Comparison of ENCODE assay signal across 25 mouse cellular contexts in genomic region chr9:31177692-31178091, GRCm38 (mm10). TPM values are rescaled to one million over a fixed set of nuclear protein-coding genes. Genes with fewer than 3 reads are reported as not detected.
A peak's percentile ranks its signal among the peaks of the same experiment; 100 is the strongest.
DNase-seq lines count a peak whose midpoint lies in the region; ATAC-seq lines count a peak whose summit lies in the region.
"Had no signal": no experiment of that assay in that cellular context is flagged by ENCODE, and none has a peak within 500 bp of the region (broad histone marks: within the 10 kb centered on the region; RNA-seq: fewer than 3 reads in every experiment).

No protein-coding gene starts in this region.

- H3K4me1 ChIP-seq in forebrain, embryonic 15.5 days: peaks cover 31% of the 10 kb centered on the region
- no peaks in the 10 kb centered on the region for H3K4me1 ChIP-seq in forebrain, embryonic 11.5 days (replicated peaks; ENCODE audit: control insufficient read depth, insufficient read depth, low read length)
- H3K4me1 ChIP-seq in neural tube, embryonic 13.5 days (replicated peaks): peaks cover 47% of the 10 kb centered on the region

- H3K4me2 ChIP-seq in forebrain, embryonic 15.5 days (replicated peaks): no peak overlapping the region
- H3K4me2 ChIP-seq in forebrain, embryonic 11.5 days (ENCODE audit: low read depth, low read length, severe bottlenecking): no peak overlapping the region
- H3K4me2 ChIP-seq in neural tube, embryonic 13.5 days: no peak overlapping the region
- H3K4me2 ChIP-seq: heart, embryonic 15.5 days; intestine, embryonic 15.5 days had no signal

- H3K36me3 ChIP-seq in forebrain, embryonic 15.5 days: no peaks in the 10 kb centered on the region
- H3K36me3 ChIP-seq in forebrain, embryonic 11.5 days (ENCODE audit: control insufficient read depth, insufficient read depth, low read length): no peaks in the 10 kb centered on the region
- H3K36me3 ChIP-seq in neural tube, embryonic 13.5 days: peaks cover 20% of the 10 kb centered on the region
- H3K36me3 ChIP-seq: heart, embryonic 15.5 days; intestine, embryonic 15.5 days had no signal

- WGBS in forebrain, embryonic 15.5 days: 74% methylated on average over 6 of the region's 6 CpGs
- 94% methylated on average over 6 of the region's 6 CpGs for WGBS in forebrain, embryonic 11.5 days
- 86% methylated on average over 6 of the region's 6 CpGs for WGBS in neural tube, embryonic 13.5 days

- no peak for DNase-seq in forebrain, embryonic 11.5 days (ENCODE audit: low spot score)
- DNase-seq in layer of hippocampus, adult 11-12 months (ENCODE audit: low spot score): peak; percentile 20
- no peak for DNase-seq in layer of hippocampus, adult 8-10 months (ENCODE audit: low spot score in 2 of 2)
- no peak for DNase-seq in neural tube, embryonic 10.5 days (ENCODE audit: extremely low spot score, low spot score)
- DNase-seq in telencephalon, adult 2 months (ENCODE audit: low read depth, low spot score): peak; percentile 23
- no peak for DNase-seq in urinary bladder, postnatal 36 days (ENCODE audit: low spot score in 2 of 2)
- DNase-seq: adrenal gland, postnatal 14 days; cerebellum, adult 18-20 months; gastrocnemius, postnatal 10 days; heart, adult 2 months; kidney, adult 9 months; kidney, postnatal 36 days; left cerebral cortex, postnatal 4 days; liver; liver, postnatal 0 days; lung, postnatal 10 days; retina, postnatal 1 day; thymus, postnatal 14 days had no signal

- H3K9ac ChIP-seq in forebrain, embryonic 15.5 days (replicated peaks): no peak overlapping the region
- H3K9ac ChIP-seq in forebrain, embryonic 11.5 days (ENCODE audit: low read length): no peak overlapping the region
- no peak overlapping the region for H3K9ac ChIP-seq in neural tube, embryonic 13.5 days
- H3K9ac ChIP-seq: heart, embryonic 15.5 days; intestine, embryonic 15.5 days; liver, postnatal 0 days had no signal

- H3K27me3 ChIP-seq in forebrain, embryonic 15.5 days: no peaks in the 10 kb centered on the region
- H3K27me3 ChIP-seq in forebrain, embryonic 11.5 days (ENCODE audit: control insufficient read depth, insufficient read depth, low read length): no peaks in the 10 kb centered on the region
- no peaks in the 10 kb centered on the region for H3K27me3 ChIP-seq in neural tube, embryonic 13.5 days
- H3K27me3 ChIP-seq: heart, embryonic 15.5 days; intestine, embryonic 15.5 days had no signal

- no peak for ATAC-seq in forebrain, embryonic 15.5 days (replicated peaks)
- no peak for ATAC-seq in forebrain, embryonic 11.5 days (replicated peaks; ENCODE audit: low FRiP score)
- no peak for ATAC-seq in neural tube, embryonic 13.5 days (ENCODE audit: low read depth)
- ATAC-seq: activated CD4-positive, CD25-positive, alpha-beta regulatory T cell, adult 4 months; intestine, embryonic 15.5 days; liver, postnatal 0 days had no signal

- peak overlapping the region; percentile 74 for H3K27ac ChIP-seq in forebrain, embryonic 15.5 days (replicated peaks)
- H3K27ac ChIP-seq in forebrain, embryonic 11.5 days (ENCODE audit: low read depth, low read length): no peak overlapping the region
- peak overlapping the region; percentile 74 for H3K27ac ChIP-seq in neural tube, embryonic 13.5 days (replicated peaks)
- H3K27ac ChIP-seq: heart, adult 2 months; intestine, embryonic 15.5 days had no signal

- no peaks in the 10 kb centered on the region for H3K9me3 ChIP-seq in forebrain, embryonic 15.5 days
- H3K9me3 ChIP-seq in forebrain, embryonic 11.5 days (ENCODE audit: control insufficient read depth, low read length): no peaks in the 10 kb centered on the region
- no peaks in the 10 kb centered on the region for H3K9me3 ChIP-seq in neural tube, embryonic 13.5 days
- H3K9me3 ChIP-seq: G1E; heart, embryonic 15.5 days; intestine, embryonic 15.5 days; megakaryocyte, embryonic 14.5 days had no signal

- no peak overlapping the region for H3K4me3 ChIP-seq in forebrain, embryonic 15.5 days
- H3K4me3 ChIP-seq in forebrain, embryonic 11.5 days (ENCODE audit: low read depth, low read length): no peak overlapping the region
- no peak overlapping the region for H3K4me3 ChIP-seq in neural tube, embryonic 13.5 days
- H3K4me3 ChIP-seq: heart, adult 2 months; heart, embryonic 15.5 days; intestine, embryonic 15.5 days; megakaryocyte, embryonic 14.5 days had no signal

RNA-seq across cellular contexts. Expression of gene Aplp2, which starts 33.9 kb away (rescaled TPM):
- polyA plus RNA-seq in forebrain, embryonic 15.5 days (2015; fragmentation: Nextera tagmentation; extraction: Ambion mirVana): 210 and 227 TPM in 2 replicates
- polyA plus RNA-seq in forebrain, embryonic 11.5 days (2014; fragmentation: Nextera tagmentation; extraction: Ambion mirVana): 209 and 217 TPM in 2 replicates
- 100 to 1,000 TPM; 453 to 504 (median 482) TPM for total RNA-seq in layer of hippocampus, adult 8-10 months (2022)
- 370 and 394 TPM in 2 replicates for polyA plus RNA-seq in neural tube, embryonic 13.5 days (2015; fragmentation: Nextera tagmentation; extraction: Ambion mirVana)

RNA-seq across cellular contexts. Expression of gene St14, which starts 46.0 kb away (rescaled TPM):
- 0.27 and 0.36 TPM in 2 replicates for polyA plus RNA-seq in forebrain, embryonic 15.5 days (2015; fragmentation: Nextera tagmentation; extraction: Ambion mirVana)
- 2.7 and 3.7 TPM in 2 replicates for polyA plus RNA-seq in forebrain, embryonic 11.5 days (2014; fragmentation: Nextera tagmentation; extraction: Ambion mirVana)
- 10 to 100 TPM in 1 of 4 experiments, 1 to 10 TPM in 1, under 1 TPM in 2; 0.70 to 14.8 (median 5.4) TPM for total RNA-seq in layer of hippocampus, adult 8-10 months (2022)
- 0.39 and 0.63 TPM in 2 replicates for polyA plus RNA-seq in neural tube, embryonic 13.5 days (2015; fragmentation: Nextera tagmentation; extraction: Ambion mirVana)
- polyA plus RNA-seq: G1E had no signal

Comparison
In these comparisons a context has a peak if more than half of its experiments do, and no peak if none do; other contexts are left out.
1. DNase-seq: peak in layer of hippocampus, adult 11-12 months (single experiment) and telencephalon, adult 2 months (single experiment); none in forebrain, embryonic 11.5 days (single experiment), layer of hippocampus, adult 8-10 months (0 of 2), neural tube, embryonic 10.5 days (single experiment) and urinary bladder, postnatal 36 days (0 of 2).